Mouse (Mus musculus): ENCODE results near the gene Vmn2r108. TPM values are rescaled to one million over a fixed set of nuclear protein-coding genes. Genes with fewer than 3 reads are reported as not detected.
"Not testable (repeated sequence)": the region's sequence is repeated elsewhere in the genome, so short reads cannot be mapped to it uniquely, and the experiment has no call there.

Gene Vmn2r108
- not detected in 2 replicates for polyA plus RNA-seq (2015; fragmentation: Nextera tagmentation; extraction: Ambion mirVana)

DNA sequence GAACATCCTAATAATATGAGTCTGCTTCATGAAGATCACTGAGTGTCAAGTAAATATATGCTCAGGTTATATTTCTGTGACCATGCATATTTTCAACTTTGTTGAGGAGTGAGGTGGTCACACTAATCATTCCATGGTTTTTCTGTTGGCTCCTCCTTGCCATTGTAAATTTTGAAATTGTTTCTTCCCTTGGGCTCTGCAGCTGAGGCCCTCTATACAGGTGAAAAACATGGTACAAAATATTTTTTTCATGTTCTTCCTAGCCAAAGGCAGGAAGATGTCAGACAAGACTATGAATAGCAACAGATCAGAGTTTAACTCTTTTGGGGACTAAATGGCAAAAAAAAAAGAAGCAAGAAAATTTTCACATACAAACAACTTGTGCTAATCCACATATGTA lies at the start of gene Vmn2r108:
Gene Vmn2r108 (minus strand): TSS at position 101 of the 400 bp plus-strand sequence.
- no peak for DNase-seq (ENCODE audit: low spot score)

DNA sequence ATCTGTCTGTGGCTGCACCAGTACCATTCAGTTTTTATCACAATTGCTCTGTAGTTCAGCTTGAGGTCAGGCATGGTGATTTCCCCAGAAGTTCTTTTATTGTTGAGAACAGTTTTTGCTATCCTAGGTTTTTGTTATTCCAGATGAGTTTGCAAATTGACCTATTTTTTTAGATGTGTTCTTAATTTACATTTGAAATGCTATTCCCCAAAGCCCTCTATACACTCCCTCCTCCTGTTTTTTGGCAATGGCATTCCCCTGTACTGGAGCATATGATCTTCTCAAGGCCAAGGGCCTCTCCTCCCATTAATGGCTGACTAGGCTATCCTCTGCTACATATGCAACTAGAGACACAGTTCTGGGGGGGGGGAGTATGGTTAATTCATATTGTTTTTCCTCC lies 27.1 kb upstream of the Vmn2r108 start:
- DNase-seq (ENCODE audit: low spot score) = not testable (repeated sequence)

DNA sequence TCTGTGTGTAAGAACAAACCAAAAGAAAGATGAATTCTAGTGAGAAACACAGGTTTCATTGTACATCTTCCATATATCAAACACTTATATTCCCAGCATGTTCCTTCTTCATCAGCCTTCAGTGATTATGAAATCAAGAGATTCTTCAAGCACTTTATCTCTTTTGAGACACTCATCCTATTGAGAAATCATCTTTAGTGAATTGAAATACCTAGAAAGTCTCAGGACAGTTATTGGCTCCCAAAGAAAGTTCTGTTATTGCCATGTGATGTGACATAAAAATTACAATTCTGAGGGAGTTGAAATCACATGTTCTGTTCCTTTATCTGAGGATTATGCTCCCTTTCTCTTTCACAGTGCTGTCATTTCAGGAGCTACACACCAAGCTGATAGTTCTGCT lies 16.7 kb upstream of the Vmn2r108 start, which contains the start of gene Vmn1r225:
Gene Vmn1r225 (plus strand): TSS at position 301 of the 400 bp plus-strand sequence.
- DNase-seq (ENCODE audit: low spot score) = no peak

DNA sequence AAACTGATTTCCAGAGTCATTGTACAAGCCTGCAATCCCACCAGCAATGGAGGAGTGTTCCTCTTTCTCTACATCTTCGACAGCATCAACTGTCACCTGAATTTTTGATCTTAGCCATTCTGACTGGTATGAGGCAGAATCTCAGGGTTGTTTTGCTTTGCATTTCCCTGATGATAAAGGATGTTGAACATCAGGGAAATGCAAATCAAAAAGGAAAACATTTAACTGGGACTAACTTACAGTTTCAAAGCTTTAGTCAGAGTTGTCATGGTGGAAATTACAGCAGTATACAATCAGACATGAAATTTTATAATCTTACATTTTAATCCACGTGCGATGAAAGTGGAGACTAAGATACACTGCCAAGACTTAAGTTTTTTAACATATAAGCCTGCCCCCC lies 7.8 kb downstream of the Vmn2r108 start:
- DNase-seq (ENCODE audit: low spot score) = peak; percentile 50

DNA sequence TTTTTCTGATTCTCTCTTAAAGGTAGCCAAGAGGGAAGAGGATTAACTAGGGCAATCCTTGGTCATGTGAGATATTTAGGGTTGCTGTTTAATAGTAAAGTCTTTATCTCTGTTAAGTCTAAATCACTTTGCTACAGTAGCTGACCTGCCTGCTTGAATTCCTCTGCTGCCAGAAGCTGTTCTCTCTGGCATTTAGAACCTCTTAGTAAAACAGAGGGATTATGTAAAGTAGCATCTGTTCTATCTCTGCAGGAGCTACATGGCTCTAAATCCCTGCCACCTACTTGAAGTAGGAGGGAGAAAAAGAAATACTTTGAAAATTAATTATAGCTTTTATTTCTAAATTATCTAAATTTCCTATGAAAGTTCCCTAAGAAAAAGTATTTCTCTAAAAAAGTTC lies 41.9 kb downstream of the Vmn2r108 start:
- no peak for DNase-seq (ENCODE audit: low spot score)

DNA sequence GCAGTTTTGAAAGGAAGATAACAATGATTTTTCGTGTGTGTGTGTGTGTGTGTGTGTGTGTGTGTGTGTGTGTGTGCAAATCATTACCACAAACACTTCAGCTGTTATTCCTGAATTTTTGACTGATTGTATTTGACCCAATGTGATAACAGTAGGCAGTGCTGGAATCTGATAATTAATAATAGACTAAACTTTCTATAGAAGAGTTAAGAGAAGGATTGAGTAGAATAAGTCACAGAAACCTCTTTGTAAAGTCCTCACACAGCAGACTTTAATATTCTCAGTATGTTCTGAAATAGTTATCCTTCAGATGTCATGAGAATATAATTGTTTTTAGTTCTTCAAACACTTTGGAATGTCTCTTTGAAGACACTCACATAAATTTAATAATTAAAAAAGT lies 67.3 kb downstream of the Vmn2r108 start, which contains the start of gene Vmn1r224:
Gene Vmn1r224 (plus strand): TSS at position 301 of the 400 bp plus-strand sequence.
- no peak for DNase-seq (ENCODE audit: low spot score)

Other genes with a start within 250 kb of the Vmn2r108 start
- gene Vmn2r105, start 246.3 kb downstream of the Vmn2r108 start, polyA plus RNA-seq (2015; fragmentation: Nextera tagmentation; extraction: Ambion mirVana) = not detected in 2 replicates
- not detected in 2 replicates for gene Vmn2r106, start 195.8 kb downstream of the Vmn2r108 start, polyA plus RNA-seq (2015; fragmentation: Nextera tagmentation; extraction: Ambion mirVana)
- gene Vmn2r107, start 136.1 kb downstream of the Vmn2r108 start, polyA plus RNA-seq (2015; fragmentation: Nextera tagmentation; extraction: Ambion mirVana) = not detected in 2 replicates
- not detected in 2 replicates for gene Vmn1r224, start 67.2 kb downstream of the Vmn2r108 start, polyA plus RNA-seq (2015; fragmentation: Nextera tagmentation; extraction: Ambion mirVana)
- not detected in 2 replicates for gene Vmn1r225, start 16.8 kb upstream of the Vmn2r108 start, polyA plus RNA-seq (2015; fragmentation: Nextera tagmentation; extraction: Ambion mirVana)
- gene Vmn2r109, start 83.4 kb upstream of the Vmn2r108 start, polyA plus RNA-seq (2015; fragmentation: Nextera tagmentation; extraction: Ambion mirVana) = not detected in 2 replicates
- 0.03 and 0.04 TPM in 2 replicates for gene Vmn2r110, start 115.1 kb upstream of the Vmn2r108 start, polyA plus RNA-seq (2015; fragmentation: Nextera tagmentation; extraction: Ambion mirVana)
- gene Fpr-rs3, start 143.5 kb upstream of the Vmn2r108 start, polyA plus RNA-seq (2015; fragmentation: Nextera tagmentation; extraction: Ambion mirVana) = not detected in 2 replicates
- gene Vmn1r226, start 201.5 kb upstream of the Vmn2r108 start, polyA plus RNA-seq (2015; fragmentation: Nextera tagmentation; extraction: Ambion mirVana) = not detected in 2 replicates
- gene Vmn1r227, start 248.5 kb upstream of the Vmn2r108 start, polyA plus RNA-seq (2015; fragmentation: Nextera tagmentation; extraction: Ambion mirVana) = not detected in 2 replicates

Measured in thymus, postnatal 0 days (tissue).